Mouse (Mus musculus): ENCODE data around the gene Srrm1. TPM values are rescaled to one million over a fixed set of nuclear protein-coding genes. Genes with fewer than 3 reads are reported as not detected.
A peak's percentile ranks its signal among the peaks of the same experiment; 100 is the strongest.

The Srrm1 gene
- total RNA-seq, 2 experiments from 2014 or later = 112 to 137 TPM

DNA sequence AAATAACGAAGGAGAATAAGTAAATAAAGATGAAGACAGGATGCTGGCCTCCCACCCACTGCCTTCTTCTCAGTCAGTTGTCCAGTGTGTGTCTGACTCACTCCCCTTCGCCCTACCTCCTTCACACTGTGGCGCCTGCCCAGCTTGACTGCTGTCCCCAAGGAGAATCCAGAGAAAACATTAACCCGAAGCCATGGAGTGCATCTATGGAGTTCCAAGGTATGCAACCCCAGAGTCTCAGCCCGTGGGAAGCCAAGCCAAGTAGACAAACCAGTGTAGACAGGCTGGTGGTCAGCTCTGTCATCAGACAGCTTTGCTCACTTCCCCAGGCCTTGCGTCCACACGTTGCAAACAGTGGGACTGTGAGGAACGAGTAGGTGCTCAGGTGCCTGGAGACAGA, 42.8 kb downstream of the Srrm1 start:
- DNase-seq (ENCODE audit: low spot score in 2 of 2) = no peak
- intact Hi-C loops (cut with DNase I) = no loop called here

DNA sequence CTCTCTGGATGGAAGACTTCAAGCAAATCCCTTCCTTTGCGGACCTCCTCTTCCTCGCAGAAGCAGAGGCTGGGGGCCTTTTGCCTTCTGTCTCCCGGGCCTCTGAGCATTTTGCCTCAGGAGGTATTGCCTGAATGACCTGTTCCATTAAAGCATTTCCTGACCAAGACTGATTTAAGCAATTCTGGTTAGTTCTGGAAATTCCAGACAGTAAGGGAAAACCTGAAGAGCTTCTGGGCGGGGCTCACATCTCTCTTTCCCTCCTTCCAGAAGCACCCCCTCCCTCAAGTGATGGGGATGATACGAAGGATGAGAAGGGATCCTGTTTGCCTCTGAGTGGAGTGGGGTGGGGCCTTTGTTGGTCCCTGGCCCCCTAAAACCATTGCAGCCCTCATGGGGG, 43.4 kb downstream of the Srrm1 start:
- intact Hi-C loops (cut with DNase I) = no loop called here

DNA sequence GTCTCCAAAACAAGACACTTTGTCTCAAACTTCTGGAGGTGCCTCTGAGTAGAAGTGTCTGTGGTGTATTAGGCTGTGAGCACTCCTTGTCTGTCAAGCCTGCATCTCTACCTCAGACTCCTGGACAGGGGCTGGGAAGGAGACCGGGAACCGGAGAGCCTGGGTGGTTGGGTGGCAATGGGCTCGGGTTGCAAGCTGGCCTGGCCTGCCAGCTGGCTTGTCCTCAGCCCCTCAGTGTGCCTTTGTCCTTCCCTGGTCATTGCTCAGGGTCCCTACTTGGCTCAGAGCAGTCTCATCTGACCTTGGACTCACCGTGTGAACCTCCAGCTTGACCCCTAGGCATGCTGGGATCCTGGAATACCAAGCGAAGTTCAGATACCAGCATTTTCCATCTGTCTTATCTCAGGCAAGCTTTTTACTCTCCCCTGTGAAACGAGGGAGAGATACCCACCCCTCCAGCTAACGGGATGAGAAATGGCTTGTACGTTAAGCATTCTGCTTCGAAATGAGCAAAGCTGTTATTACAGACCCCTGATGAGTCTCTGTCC, 43.9 kb downstream of the Srrm1 start:
- intact Hi-C loops (cut with DNase I) = no loop called here
- DNase-seq (ENCODE audit: low spot score in 2 of 2) = no peak

More for the DNA sequence above, 43.4 kb downstream of the Srrm1 start:
- no peak for DNase-seq (ENCODE audit: low spot score in 2 of 2)

DNA sequence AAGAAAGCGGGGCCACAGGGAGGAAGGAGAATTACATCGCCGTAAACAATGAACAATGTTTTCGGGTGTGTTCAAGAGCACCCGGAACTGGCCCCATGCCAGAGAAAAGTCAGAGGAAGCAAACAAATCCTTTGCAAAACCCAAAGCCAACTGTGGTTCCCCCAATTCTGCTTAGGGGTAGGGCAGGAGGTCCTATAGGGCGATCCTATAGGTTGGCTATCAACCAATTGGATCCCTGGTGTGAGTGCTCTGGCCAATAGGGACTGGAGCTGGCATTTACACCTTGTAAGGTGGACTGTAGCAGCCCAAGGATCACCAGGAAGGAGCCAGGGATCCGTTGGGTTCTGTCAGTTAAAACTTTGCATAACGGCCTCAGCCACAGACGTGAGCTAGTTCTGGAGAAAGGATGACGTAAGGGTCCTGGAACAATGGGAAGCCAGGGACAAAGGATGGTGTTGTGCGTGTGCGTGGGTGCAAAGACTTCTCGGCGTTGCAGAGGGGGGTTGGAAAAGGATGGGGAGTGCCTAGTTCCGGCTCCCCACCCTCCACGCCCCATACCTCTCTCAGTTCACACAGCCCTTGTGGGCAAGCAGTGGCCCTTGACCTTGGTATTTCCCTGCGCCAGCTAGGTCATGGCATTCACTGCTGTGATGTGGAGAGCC, 46.0 kb downstream of the Srrm1 start:
- DNase-seq (ENCODE audit: low spot score in 2 of 2) = no peak
- intact Hi-C loops (cut with DNase I) = no loop called here

DNA sequence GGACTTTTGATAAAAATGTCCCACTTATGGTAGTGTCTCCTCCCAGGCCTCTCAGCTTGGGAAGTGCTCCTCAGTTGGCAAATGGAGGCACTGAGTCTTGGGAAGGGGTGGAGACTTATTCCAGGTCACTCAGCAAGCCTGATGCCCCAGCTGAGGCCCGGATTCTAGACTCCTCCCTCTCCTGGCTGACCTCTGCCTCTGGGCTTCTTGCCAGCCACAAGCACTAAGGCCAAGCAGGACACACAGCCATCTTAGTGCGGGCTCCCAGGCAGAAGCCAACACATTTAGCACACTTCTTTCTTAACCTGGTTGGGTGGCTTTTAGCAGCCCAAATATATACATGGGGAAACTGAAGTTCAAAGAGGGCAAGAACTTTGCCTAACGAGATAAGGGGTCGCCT, 46.6 kb downstream of the Srrm1 start:
- intact Hi-C loops (cut with DNase I) = no loop called here
- no peak for DNase-seq (ENCODE audit: low spot score in 2 of 2)

DNA sequence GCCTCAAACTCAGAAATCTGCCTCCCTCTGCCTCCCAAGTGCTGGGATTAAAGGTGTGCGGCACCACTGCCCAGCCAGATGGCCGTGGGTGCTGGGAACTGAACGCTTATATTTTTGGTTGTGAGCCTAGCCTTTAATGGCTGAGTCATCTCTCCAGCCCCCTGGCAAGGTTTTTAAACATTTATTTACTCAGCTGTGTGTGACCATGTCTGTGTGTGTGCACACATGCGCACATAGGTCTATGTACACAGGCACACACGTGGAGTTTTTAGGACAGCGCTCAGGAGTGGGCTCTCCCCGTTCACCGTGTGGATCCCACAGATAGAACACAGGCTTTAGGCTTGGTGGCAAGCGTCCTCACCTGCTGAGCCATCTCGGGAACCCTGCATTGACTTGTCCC, 50.9 kb downstream of the Srrm1 start:
- intact Hi-C loops (cut with DNase I) = no loop called here
- DNase-seq (ENCODE audit: low spot score in 2 of 2) = no peak

DNA sequence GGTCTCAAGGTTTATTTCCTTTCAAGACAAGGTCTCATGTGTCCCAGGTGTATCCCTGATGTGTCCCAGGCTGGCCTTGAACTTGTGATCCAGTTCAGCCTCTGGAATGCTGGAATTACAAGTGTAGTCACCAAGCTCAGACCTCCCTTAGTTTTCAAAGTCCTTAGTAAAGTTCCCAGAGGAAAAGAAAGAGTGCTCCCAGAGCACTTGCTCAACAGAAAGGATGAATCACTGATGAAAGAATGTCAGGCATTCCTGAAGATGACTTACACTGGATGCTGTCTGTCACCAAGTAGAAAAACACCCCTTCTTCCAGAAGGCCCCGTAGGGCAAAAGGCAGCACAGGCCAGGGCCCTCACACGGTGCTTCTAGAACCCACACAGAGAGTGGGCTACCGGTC, 52.0 kb downstream of the Srrm1 start:
- DNase-seq (ENCODE audit: low spot score in 2 of 2) = no peak
- intact Hi-C loops (cut with DNase I) = no loop called here

DNA sequence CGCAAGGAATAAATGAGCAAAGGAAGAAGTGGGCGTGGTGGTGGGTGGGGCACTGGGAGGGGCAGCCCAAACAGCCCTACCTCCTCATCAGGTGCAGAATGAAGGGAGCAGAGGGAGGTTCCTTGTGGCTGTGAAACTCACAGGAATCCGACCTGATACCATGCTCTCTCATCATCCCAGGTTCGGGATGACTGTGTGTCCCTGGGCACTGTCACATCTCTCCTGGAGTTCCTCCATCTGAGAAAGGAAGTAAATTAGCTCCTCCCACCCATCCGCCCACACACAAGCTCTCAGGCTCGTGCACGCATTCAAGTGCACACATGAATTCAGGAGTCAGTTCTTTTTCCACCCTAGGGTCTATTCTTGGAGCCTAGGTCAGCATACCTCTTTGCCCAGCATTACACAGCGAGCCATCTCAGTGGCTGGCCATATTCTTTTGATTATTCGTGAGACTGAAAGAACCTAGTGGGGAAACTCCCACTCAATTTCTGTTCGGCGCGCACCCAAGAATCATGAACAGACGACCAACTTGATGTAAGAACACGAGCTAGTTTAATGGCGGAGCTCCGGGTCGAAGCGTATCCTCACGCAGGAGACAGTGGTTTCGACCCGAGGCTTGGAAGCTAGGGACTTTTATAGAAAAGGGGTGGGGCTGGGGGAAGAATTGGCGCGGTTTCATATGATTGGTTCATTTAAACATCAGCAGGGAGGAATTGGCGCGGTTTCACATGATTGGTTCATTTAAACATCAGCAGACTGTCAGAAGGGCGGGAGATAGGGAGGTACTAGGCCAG, 52.7 kb downstream of the Srrm1 start:
- DNase-seq (ENCODE audit: low spot score in 2 of 2) = no peak
- intact Hi-C loops (cut with DNase I) = no loop called here

DNA sequence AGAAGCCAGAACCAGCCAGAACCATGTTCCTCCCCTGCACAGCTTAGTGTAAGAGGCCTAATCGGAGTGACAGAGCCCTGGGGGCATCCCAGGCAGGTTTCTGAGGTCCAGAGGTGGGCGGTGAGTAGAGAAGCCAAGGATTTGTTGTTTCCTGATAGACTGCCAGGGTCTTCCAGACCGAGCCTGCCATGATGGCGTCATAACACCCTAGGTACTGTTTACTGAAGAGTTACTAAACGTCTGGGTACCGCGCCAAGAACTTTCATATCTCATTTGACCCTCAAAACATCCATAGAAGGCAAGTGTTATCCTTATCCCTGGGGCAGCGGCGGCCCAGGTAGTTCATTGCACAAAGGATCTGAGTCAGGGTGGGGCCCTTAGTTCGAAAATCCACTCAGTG, 54.4 kb downstream of the Srrm1 start:
- DNase-seq (ENCODE audit: low spot score in 2 of 2) = no peak

DNA sequence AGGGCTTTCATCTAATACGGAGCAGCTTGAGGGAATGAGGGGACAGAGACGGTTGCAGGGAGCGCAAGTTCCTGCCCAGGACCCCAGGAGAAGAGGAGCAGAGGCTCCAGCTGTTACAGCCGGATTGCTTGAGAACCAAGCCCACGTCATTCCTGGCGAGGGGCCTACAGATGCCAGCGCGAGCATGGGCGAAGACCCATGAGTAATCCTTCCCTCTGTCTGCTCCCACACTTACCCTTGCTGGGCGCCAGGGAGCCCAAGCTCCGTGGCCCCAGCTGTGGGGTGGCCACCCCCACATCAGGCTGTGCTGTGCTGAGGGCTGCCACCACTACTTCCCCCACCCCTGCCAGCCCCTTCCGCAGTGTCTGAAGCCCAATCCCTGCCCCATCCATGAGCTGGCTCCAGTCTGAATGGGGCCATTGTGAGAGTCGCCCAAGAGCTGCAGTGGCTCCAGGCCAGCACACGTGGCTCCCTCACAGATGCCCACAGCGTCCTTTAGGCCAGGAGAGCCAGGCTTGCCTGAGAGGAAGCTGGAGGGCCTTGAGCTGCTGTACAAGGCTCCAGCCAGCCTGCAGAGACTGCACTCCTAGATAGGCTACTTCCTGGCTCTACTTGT, 55.1 kb downstream of the Srrm1 start:
- peak; percentile 65 to 73 for DNase-seq (ENCODE audit: low spot score in 2 of 2)
- intact Hi-C loops (cut with DNase I) = no loop called here

More for the DNA sequence above, 54.4 kb downstream of the Srrm1 start:
- intact Hi-C loops (cut with DNase I) = no loop called here

DNA sequence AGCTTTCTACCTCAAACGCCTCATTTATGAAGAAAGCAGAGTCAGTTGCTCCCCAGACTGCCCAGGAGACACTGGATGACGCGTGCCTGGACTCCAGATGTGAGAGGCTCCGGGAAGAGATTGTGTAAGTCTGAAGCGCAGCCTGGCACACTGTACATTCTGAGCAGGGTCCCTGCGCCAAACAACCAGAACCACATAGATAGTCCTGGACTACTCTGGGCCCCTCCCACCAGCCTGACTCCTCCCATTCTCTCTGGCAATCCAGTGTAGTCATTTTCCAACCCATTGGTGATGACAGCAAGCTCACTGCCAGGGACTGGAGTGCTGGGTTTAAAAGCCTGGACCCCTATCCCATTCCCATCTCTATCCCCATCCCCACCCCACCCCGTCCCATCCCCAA, 56.0 kb downstream of the Srrm1 start:
- intact Hi-C loops (cut with DNase I) = no loop called here
- DNase-seq (ENCODE audit: low spot score in 2 of 2) = no peak

DNA sequence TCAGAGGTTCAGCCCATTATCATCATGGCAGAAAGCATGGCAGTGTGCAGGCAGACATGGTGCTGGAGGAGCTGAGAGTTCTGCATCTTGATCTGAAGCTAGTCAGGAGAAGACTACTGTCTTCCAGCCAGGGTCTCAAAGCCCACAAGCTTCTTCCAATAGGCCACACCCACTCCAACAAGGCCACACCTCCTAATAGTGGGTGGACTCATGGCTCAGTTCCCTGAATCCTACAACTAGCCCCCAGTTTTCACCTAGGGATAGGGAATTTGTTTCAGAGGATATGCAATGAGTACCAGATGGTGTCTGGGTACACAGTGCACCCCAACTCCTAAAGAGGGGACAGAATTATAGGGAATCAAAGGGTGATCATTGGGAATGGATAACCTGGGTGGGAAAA, 56.6 kb downstream of the Srrm1 start:
- intact Hi-C loops (cut with DNase I) = no loop called here
- no peak for DNase-seq (ENCODE audit: low spot score in 2 of 2)

DNA sequence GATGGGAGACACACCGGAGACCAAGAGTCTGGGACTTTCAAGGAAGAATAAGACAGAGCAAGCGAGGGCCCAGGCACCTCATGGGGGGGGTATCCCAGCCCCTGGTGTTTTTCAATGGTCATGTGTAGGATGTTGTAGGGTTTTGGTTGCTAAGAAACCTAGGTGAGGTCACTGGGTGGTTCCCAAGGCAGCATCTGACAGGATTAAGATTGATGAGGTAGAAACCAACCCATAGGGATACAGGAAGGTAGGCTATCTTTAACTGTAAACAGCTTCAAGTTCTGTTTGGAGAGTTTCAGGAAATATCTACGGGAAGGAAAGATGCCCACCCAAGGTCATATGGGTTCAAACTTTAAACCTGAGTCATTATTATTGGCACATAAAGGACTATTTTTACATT, 59.3 kb downstream of the Srrm1 start:
- DNase-seq (ENCODE audit: low spot score in 2 of 2) = no peak
- intact Hi-C loops (cut with DNase I) = no loop called here

DNA sequence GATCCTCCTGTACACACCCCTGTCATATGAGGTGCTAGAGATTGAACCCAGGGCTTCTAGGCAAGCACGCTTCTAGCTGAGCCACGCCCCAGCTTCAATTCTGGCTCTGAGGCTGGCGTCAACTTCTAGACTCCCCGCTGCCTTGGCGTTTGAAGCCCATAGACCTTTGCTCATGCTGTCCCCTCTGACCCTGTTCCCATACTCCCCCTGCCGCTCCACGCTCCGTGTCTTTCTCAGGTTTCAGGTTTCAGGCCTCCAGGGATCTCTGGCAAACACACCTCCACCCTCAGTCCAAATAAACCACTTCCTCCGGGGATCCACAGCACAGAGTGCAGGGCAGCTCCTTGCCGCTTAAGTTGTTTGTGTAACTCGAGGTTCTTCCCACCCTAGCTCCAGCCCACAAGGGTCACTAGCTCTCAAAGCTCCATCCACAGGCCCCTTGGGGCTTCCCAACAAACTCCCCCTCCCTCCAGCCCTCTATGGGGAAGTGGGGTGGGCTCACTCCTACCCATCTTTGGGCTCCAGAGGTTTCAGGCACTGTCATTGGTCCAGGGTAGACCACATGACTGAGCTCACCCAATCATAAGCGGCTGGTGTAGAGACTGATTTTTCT, 60.5 kb downstream of the Srrm1 start:
- intact Hi-C loops (cut with DNase I) = no loop called here
- no peak for DNase-seq (ENCODE audit: low spot score in 2 of 2)

DNA sequence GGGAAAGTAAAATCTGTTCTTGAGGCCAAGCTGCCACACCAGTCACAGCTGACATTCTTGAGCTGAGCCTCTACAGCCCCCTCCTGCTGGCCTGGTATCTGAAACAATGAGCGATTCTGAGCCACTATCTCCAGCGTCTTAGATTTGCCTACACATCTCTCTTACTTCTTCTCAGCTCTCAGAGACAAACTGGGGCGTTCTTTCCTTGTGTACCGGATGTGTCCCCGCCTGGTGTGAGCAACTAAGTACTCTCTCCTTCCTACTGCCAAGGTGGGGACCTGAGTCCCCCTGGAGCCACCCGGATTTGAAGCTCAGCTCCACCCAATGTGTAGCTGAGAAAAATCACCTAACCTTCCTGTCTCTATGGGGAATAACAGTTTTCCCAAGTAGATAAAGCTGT, 61.3 kb downstream of the Srrm1 start:
- DNase-seq (ENCODE audit: low spot score in 2 of 2) = no peak
- intact Hi-C loops (cut with DNase I) = no loop called here

DNA sequence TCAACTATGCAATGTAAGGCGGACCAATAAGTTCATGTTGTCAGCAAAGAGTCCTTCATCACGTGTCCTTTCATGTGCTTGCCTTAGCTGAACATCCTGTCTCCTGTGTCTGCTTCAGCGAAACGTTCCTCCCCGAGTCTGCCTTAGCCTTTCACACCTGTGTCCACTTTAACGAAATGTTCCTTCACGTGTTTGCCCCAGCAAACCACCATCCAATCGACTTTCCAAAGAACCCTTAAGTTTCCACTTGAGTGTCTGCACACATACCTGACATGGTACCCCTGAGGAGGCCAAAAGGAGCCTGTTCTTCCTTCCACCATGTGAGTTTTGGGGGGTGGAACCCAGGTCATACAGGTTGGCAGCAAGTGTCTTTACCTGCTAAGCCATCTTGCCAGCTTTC, 61.9 kb downstream of the Srrm1 start:
- intact Hi-C loops (cut with DNase I) = no loop called here

DNA sequence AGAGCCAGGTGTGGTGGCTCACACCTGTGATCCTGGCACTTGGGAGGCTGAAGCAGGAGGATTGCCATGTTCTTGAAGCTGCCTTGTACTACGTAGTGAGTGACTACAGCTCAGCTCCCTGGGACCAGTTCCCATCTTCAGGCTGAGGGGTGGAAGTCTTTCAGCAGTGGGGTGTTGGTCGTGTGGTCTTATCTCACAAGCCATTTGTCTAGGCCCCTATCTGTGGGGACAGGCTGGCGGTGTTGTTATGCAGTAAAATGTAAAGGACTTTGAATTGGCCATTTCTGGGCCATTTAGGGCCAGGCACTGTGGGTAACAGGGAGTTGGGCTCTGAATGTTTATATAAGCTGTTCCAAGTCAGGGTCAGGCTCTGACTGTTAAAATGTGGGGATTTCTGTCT, 65.1 kb downstream of the Srrm1 start:
- intact Hi-C loops (cut with DNase I) = no loop called here
- DNase-seq (ENCODE audit: low spot score in 2 of 2) = no peak

More for the DNA sequence above, 61.9 kb downstream of the Srrm1 start:
- DNase-seq (ENCODE audit: low spot score in 2 of 2) = no peak

DNA sequence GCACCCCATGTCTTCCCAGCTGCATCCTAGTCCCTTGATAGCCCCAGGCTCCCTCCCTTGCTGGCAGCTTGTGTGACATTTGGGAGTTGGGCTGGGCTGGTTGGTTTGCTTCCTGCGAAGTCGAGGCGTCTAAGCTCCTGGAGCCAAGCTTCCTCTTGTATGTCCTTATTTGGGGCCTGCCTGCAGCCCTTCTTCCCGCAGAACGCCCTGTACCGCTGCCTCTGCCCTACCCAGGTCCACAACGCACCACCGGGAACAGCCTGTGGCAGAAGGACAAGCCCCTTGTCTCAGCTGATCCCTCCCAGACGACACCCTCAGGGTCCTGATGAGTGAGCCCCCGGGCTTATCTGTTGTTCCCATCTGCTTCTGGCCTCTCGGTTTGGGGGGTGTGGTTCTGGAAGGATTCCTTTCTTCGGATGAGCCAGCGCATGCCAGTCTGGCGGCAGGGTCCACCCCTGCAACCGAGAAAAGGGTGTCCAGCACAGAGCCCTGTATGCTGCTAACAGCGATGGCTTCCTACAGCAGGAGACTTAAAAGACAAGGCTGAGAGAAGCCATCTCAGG, 66.2 kb downstream of the Srrm1 start:
- no peak for DNase-seq (ENCODE audit: low spot score in 2 of 2)
- intact Hi-C loops (cut with DNase I) = no loop called here

DNA sequence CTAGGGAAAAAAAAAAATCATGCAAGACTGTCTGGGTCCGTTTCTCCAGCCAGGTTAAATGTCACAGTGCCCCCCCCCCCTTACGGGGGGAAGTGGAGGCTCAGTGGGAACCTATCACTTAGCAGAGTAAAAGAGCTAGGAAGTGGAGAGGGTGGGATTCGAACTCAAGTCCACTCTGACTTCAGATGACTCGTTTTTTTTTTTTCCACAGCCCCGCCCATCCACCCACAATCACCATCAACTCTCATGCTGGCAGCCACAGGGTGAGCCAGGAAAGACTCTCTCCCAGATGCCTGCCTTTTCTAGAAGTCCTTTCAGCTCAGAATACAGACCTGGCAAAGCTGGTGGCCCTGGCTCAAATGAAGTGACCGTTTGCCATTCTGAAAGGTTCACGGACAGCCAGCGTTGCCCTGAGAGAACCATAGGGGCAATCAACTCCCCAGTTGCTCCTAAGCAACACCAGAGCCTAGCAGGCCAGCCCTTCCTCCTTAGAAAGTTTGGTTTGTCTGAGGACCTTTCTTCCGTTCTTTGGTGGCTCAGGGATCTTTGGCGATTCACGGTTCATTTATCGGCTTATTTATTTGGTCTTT, 67.0 kb downstream of the Srrm1 start:
- intact Hi-C loops (cut with DNase I) = no loop called here

More for the DNA sequence above, 67.0 kb downstream of the Srrm1 start:
- peak in 1 of 2 experiments; percentile 12 for DNase-seq (ENCODE audit: low spot score in 2 of 2)
